Mouse (Mus musculus): ENCODE measurements around the gene Ehd1. TPM values are rescaled to one million over a fixed set of nuclear protein-coding genes. Genes with fewer than 3 reads are reported as not detected.

Gene Ehd1
- polyA plus RNA-seq, 1 experiment from 2014 or later = 63.8 TPM

DNA sequence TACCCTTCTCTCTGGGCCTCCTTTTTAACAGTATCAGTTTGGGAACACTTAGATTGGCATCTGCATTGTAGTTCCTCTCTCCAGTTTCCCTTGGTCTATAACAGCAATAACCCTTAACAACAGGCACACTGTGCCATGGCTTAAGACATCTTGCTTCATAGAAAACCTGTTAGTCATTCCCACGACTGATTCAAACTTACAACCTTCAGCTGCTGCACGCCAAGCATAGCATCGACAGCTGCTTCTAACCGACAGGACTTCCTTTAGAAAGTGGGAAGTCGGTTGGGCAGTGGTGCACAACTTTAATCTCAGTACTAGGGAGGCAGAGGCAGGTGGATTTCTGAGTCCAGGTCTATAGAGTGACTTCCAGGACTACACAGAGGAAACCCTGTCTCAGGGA lies 54.7 kb downstream of the Ehd1 start:
- no peaks in the 10 kb centered on the region for H3K4me1 ChIP-seq (replicated peaks; ENCODE audit: control insufficient read depth, insufficient read depth)
- no peak overlapping the region for H3K27ac ChIP-seq (replicated peaks)
- WGBS = 43% methylated on average over 5 of the region's 5 CpGs
- TF ChIP-seq CTCF (IDR thresholded peaks at IDR 0.05; ENCODE audit: low read depth) = no peak
- no peak for TF ChIP-seq EP300 (optimal IDR thresholded peaks at IDR 0.05)
- H3K9ac ChIP-seq (ENCODE audit: low read length) = no peak overlapping the region; the same call in 1 of the 2 replicates
- no peaks in the 10 kb centered on the region for H3K36me3 ChIP-seq (ENCODE audit: control insufficient read depth, insufficient read depth, low read length)
- ATAC-seq (ENCODE audit: low FRiP score, low TSS enrichment) (no peak), DNase-seq (ENCODE audit: low spot score) (no peak)
- no peak overlapping the region for H3K4me3 ChIP-seq (ENCODE audit: low read depth, low read length)
- no peak overlapping the region for H3K4me2 ChIP-seq (replicated peaks; ENCODE audit: low read depth)
- no peaks in the 10 kb centered on the region for H3K27me3 ChIP-seq (ENCODE audit: control insufficient read depth, insufficient read depth, low read length)
- H3K9me3 ChIP-seq (ENCODE audit: control insufficient read depth, low read length) = no peaks in the 10 kb centered on the region

DNA sequence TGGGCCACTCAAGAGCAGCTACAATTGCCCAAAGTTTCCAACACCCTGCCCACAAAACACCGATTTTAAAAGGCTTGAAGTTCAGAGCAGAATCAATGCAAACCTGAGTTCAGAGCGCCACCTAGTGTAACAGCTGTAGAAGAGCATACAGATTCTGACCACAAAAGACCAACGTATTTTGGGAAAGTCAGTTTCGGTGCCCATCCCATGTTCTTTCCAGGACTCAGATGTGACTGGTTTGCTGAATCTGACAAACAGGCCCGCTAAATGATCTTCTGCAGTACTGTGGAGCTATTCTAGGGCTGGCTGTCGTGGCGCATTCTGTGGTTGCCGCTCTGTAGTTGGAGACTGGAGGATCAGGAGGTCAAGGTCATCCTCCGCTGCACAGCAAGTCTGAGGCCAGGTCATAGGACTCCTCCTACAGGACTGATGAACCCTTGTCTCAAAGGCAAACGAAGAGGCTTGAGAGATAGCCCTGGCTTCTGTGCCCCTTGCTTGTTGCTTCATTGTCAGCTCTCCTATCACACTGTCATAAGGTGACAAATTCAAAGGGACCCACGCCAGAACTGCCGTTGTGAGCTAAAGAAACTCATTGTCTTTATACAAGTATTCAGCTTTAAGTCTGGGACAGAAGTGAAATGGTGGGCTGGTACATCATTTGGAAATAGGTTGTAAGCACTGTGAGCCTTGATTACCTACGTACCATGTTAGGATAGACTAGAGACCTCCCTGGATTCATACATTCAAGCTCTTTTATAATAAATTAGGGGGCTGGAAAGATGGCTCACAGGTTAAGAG lies 55.4 kb downstream of the Ehd1 start:
- H3K27ac ChIP-seq (replicated peaks) = no peak overlapping the region
- no peak overlapping the region for H3K4me3 ChIP-seq (ENCODE audit: low read depth, low read length)
- peak overlapping the region; percentile 42 for H3K4me2 ChIP-seq (replicated peaks; ENCODE audit: low read depth)
- H3K9ac ChIP-seq (ENCODE audit: low read length) = peak overlapping the region; percentile 38
- no peaks in the 10 kb centered on the region for H3K27me3 ChIP-seq (ENCODE audit: control insufficient read depth, insufficient read depth, low read length)
- DNase-seq (ENCODE audit: low spot score) (peak; percentile 67), ATAC-seq (ENCODE audit: low FRiP score, low TSS enrichment) (no peak)
- 19% methylated on average over 13 of the region's 13 CpGs for WGBS
- 0 out of 2 replicates have a peak, but pooled peaks cover under 1% of the 10 kb centered on the region for H3K36me3 ChIP-seq (ENCODE audit: control insufficient read depth, insufficient read depth, low read length)
- H3K4me1 ChIP-seq (replicated peaks; ENCODE audit: control insufficient read depth, insufficient read depth) = no peaks in the 10 kb centered on the region
- TF ChIP-seq EP300 (optimal IDR thresholded peaks at IDR 0.05) (no peak), CTCF (IDR thresholded peaks at IDR 0.05; ENCODE audit: low read depth) (peak; percentile 97)
- no peaks in the 10 kb centered on the region for H3K9me3 ChIP-seq (ENCODE audit: control insufficient read depth, low read length)

DNA sequence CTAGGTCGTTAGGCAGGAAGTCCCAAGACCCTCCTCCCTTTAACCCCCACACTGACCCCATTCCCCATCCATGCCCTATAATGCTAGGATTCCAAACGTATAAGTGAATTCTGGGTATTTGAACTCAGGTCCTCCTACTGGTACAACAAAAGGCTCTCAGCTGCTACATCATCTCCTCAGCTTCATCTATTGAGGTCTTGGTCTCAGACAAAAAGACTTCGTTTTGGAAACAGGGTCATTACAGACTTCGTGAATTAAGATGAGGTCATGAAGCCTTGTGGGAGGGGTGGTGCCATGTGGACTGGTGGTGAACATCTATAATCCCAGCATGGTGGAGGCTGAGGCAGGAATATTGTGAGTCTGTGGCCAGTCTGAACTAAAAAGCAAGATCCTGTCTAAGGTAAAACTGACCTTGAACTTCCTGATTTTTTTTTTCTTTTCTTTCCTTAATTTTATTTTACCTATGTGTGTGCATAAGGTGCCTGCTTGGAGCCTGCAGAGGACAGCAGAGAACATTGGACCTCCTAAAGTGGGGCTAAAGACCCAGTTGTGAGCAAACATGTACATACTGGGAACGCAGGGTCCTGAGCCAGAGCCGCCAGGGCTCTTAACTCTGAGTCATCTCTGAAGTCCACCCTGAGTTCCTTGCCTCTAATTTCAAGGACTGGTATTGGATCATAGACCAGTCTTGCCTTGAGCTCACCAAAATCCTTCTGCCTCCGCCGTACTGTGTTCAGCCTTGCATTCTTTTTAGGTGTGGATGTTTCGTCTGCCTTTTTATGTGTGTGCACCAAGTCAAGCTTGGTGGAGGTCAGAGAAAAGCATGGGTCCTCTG lies 57.5 kb downstream of the Ehd1 start:
- ATAC-seq (ENCODE audit: low FRiP score, low TSS enrichment) = 0 out of 2 replicates have a peak, but pooled peaks have one; percentile 1
- WGBS = 50% methylated on average over 9 of the region's 9 CpGs

DNA sequence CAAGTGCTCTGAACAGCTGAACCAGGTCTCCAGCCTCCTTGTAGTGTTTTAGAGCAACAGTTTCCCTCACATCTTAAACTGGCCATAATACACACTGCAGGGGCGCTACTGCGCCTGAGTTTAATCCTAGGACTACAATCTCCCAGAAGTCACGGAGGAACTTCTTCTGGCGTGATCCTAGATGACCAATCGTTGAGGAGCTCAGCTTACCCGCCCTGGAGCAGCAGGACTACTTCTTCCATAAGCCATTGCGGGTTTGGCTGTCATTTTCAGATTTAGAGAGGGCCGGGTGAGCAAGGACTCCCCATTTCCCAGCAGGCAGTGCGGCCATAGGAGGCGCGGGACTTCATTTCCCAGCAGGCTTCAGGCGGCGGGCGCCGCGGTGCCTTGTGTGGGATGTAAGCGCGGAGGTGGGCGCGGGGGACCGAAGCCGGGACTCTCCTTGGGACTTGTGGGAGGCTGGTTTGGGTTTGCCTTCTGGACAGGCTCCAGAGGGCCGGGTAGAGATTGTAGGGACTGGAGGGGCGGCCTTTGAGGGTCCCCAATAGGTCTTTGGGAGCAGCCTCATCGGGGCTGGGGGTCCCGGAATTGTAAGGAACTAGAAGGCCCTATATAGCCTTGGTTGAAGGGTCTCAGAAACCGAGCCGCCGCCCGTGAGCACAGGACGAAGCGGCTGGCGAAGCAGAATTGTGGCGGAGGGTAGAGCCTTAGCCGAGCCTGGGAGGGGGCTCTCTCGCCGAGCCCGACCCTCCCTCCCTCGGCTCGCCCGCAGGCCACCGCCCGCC lies 58.3 kb downstream of the Ehd1 start, which contains the start of gene Men1:
Gene Men1 (plus strand): TSS at position 307 of the 785 bp plus-strand sequence.
- TF ChIP-seq EP300 (optimal IDR thresholded peaks at IDR 0.05) (no peak), CTCF (IDR thresholded peaks at IDR 0.05; ENCODE audit: low read depth) (peak; percentile 71)
- Histone ChIP-seq H3K27ac (replicated peaks) (peak within 1 kb of the TSS; percentile 86), H3K4me2 (replicated peaks; ENCODE audit: low read depth) (peak within 1 kb of the TSS; percentile 97), H3K27me3 (ENCODE audit: control insufficient read depth, insufficient read depth, low read length) (no peaks in the 10 kb centered on the region), H3K9ac (ENCODE audit: low read length) (peak within 1 kb of the TSS; percentile 84), H3K4me1 (replicated peaks; ENCODE audit: control insufficient read depth, insufficient read depth) (no peaks in the 10 kb centered on the region), H3K36me3 (ENCODE audit: control insufficient read depth, insufficient read depth, low read length) (peaks cover 11% of the 10 kb centered on the region; the same call in 1 of the 2 replicates), H3K4me3 (ENCODE audit: low read depth, low read length) (peak within 1 kb of the TSS; percentile 77), H3K9me3 (ENCODE audit: control insufficient read depth, low read length) (no peaks in the 10 kb centered on the region)
- peak; percentile 93 for DNase-seq (ENCODE audit: low spot score)
- under 1% methylated on average over 42 of the region's 43 CpGs for WGBS
- peak; percentile 92 for ATAC-seq (ENCODE audit: low FRiP score, low TSS enrichment)

More for the DNA sequence above, 57.5 kb downstream of the Ehd1 start:
- Histone ChIP-seq H3K4me1 (replicated peaks; ENCODE audit: control insufficient read depth, insufficient read depth) (no peaks in the 10 kb centered on the region), H3K27ac (replicated peaks) (peak overlapping the region; percentile 86), H3K36me3 (ENCODE audit: control insufficient read depth, insufficient read depth, low read length) (peaks cover 9% of the 10 kb centered on the region; the same call in 1 of the 2 replicates), H3K9me3 (ENCODE audit: control insufficient read depth, low read length) (no peaks in the 10 kb centered on the region), H3K4me3 (ENCODE audit: low read depth, low read length) (no peak overlapping the region), H3K9ac (ENCODE audit: low read length) (0 out of 2 replicates have a peak overlapping the region, but pooled peaks have one; percentile 23), H3K27me3 (ENCODE audit: control insufficient read depth, insufficient read depth, low read length) (no peaks in the 10 kb centered on the region), H3K4me2 (replicated peaks; ENCODE audit: low read depth) (peak overlapping the region; percentile 97)
- TF ChIP-seq EP300 (optimal IDR thresholded peaks at IDR 0.05) = no peak
- no peak for DNase-seq (ENCODE audit: low spot score)

DNA sequence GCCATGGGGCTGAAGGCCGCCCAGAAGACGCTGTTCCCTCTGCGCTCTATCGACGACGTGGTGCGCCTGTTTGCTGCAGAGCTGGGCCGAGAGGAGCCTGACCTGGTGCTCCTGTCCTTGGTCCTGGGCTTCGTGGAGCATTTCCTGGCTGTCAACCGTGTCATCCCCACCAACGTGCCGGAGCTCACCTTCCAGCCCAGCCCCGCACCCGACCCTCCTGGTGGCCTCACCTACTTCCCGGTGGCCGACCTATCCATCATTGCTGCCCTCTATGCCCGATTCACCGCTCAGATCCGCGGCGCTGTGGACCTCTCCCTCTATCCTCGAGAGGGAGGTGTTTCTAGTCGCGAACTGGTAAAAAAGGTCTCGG lies 58.9 kb downstream of the Ehd1 start:
- H3K27ac ChIP-seq (replicated peaks) = peak overlapping the region; percentile 86
- TF ChIP-seq EP300 (optimal IDR thresholded peaks at IDR 0.05) (no peak), CTCF (IDR thresholded peaks at IDR 0.05; ENCODE audit: low read depth) (peak; percentile 21; the same call in 1 of the 2 replicates)
- peak overlapping the region; percentile 77 for H3K4me3 ChIP-seq (ENCODE audit: low read depth, low read length)
- H3K4me2 ChIP-seq (replicated peaks; ENCODE audit: low read depth) = peak overlapping the region; percentile 97
- peaks cover 11% of the 10 kb centered on the region; the same call in 1 of the 2 replicates for H3K36me3 ChIP-seq (ENCODE audit: control insufficient read depth, insufficient read depth, low read length)
- ATAC-seq (ENCODE audit: low FRiP score, low TSS enrichment) = peak; percentile 16; the same call in 1 of the 2 replicates
- H3K9ac ChIP-seq (ENCODE audit: low read length) = peak overlapping the region; percentile 84
- no peaks in the 10 kb centered on the region for H3K9me3 ChIP-seq (ENCODE audit: control insufficient read depth, low read length)
- no peaks in the 10 kb centered on the region for H3K27me3 ChIP-seq (ENCODE audit: control insufficient read depth, insufficient read depth, low read length)
- DNase-seq (ENCODE audit: low spot score) = peak; percentile 48
- WGBS = under 1% methylated on average over 25 of the region's 25 CpGs
- no peaks in the 10 kb centered on the region for H3K4me1 ChIP-seq (replicated peaks; ENCODE audit: control insufficient read depth, insufficient read depth)
